Mouse (Mus musculus): ENCODE measurements around the gene Btk. TPM values are rescaled to one million over a fixed set of nuclear protein-coding genes. Genes with fewer than 3 reads are reported as not detected.

The Btk gene
- polyA plus RNA-seq (2014; fragmentation: Nextera tagmentation; extraction: Ambion mirVana) = 0.81 and 1.4 TPM in 2 replicates

DNA sequence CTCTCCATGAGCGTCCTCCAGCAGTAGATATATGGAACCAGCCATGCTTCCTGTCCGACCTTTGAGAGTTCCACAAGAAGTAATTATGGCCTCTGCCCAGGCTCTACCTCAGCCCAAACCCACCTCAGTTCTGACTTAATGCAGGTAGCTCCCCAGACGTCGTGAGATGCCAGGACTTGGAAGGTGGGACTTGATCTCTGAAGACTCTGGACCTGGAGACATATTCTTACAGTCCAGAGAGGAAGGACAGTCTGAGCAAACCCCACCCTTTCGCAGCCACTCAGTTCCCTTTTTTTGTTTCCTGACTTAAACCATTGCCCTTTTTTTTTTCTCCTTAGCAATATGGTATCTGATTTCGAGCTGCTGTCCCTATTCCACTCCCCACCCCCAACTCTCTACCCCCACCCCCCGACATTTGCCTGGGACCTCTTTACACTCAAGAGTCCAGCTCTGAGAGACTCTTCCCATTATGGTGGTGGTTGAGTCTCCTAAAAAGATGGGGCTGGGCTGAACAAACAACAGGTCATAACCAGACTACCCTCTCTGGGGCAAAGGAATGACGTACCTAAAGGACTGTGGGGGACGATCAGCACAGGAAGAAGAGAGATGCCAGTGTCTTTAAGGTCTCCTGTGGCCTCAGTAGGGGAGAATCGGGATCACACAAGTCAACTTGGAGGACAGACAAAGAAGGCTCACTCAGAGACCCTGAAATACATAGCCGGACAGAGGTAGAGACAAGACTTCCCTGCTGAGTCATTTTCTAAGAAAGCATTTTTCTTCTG is at the start of gene Btk:
Btk (minus strand) TSS at position 683 of the 782 bp plus-strand sequence.
- H3K9ac ChIP-seq (replicated peaks; ENCODE audit: low read length) = no peak within 1 kb of the TSS
- 84% methylated on average over 11 of the region's 11 CpGs for WGBS

DNA sequence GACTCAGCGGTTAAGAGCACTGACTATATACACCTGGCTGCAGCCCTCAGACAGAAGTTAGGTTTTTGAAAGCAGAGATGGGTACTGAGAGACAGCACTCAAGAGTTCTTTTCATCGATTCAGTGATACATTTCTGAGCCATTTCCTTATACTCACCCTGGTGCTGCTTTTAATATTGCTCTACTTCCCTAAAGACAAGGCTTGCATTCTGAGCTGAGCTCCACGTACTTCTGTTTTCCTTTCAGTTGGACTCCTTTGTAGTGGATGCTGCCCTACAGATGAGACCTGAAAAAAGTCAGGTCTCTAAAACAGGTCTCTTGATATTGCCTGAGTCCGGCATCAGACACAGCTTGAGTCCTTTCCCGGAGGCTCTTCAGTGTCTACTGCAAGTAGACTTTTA is 49.3 kb upstream of the Btk start:
- DNase-seq (ENCODE audit: low spot score) (no peak), ATAC-seq (replicated peaks; ENCODE audit: insufficient number of reproducible peaks, low FRiP score, low TSS enrichment, low read depth) (no peak)
- Histone ChIP-seq H3K27ac (replicated peaks; ENCODE audit: low read depth, low read length) (no peak overlapping the region), H3K9me3 (replicated peaks; ENCODE audit: control insufficient read depth, low read length) (no peaks in the 10 kb centered on the region), H3K36me3 (replicated peaks; ENCODE audit: control insufficient read depth, insufficient read depth, low read depth, low read length) (no peaks in the 10 kb centered on the region), H3K4me2 (ENCODE audit: low read depth, low read length) (no peak overlapping the region), H3K27me3 (ENCODE audit: control insufficient read depth, insufficient read depth, low read length) (no peaks in the 10 kb centered on the region), H3K4me3 (ENCODE audit: low read depth, low read length) (no peak overlapping the region), H3K4me1 (ENCODE audit: control insufficient read depth, insufficient read depth, low read length) (no peaks in the 10 kb centered on the region), H3K9ac (replicated peaks; ENCODE audit: low read length) (no peak overlapping the region)
- WGBS = 88% methylated on average over 5 of the region's 5 CpGs

More for the DNA sequence above, at the start of gene Btk:
- H3K9me3 ChIP-seq (replicated peaks; ENCODE audit: control insufficient read depth, low read length) = no peaks in the 10 kb centered on the region
- no peak within 1 kb of the TSS for H3K4me3 ChIP-seq (ENCODE audit: low read depth, low read length)
- H3K27ac ChIP-seq (replicated peaks; ENCODE audit: low read depth, low read length) = no peak within 1 kb of the TSS
- no peaks in the 10 kb centered on the region for H3K36me3 ChIP-seq (replicated peaks; ENCODE audit: control insufficient read depth, insufficient read depth, low read depth, low read length)
- no peak for ATAC-seq (replicated peaks; ENCODE audit: insufficient number of reproducible peaks, low FRiP score, low TSS enrichment, low read depth)
- no peak within 1 kb of the TSS for H3K4me2 ChIP-seq (ENCODE audit: low read depth, low read length)
- no peak for DNase-seq (ENCODE audit: low spot score)
- H3K4me1 ChIP-seq (ENCODE audit: control insufficient read depth, insufficient read depth, low read length) = no peaks in the 10 kb centered on the region
- no peaks in the 10 kb centered on the region for H3K27me3 ChIP-seq (ENCODE audit: control insufficient read depth, insufficient read depth, low read length)

- Histone ChIP-seq H3K27ac (replicated peaks; ENCODE audit: low read depth, low read length) (no peak overlapping the region), H3K27me3 (ENCODE audit: control insufficient read depth, insufficient read depth, low read length) (no peaks in the 10 kb centered on the region), H3K4me3 (ENCODE audit: low read depth, low read length) (no peak overlapping the region), H3K9ac (replicated peaks; ENCODE audit: low read length) (no peak overlapping the region), H3K36me3 (replicated peaks; ENCODE audit: control insufficient read depth, insufficient read depth, low read depth, low read length) (no peaks in the 10 kb centered on the region), H3K4me1 (ENCODE audit: control insufficient read depth, insufficient read depth, low read length) (no peaks in the 10 kb centered on the region), H3K9me3 (replicated peaks; ENCODE audit: control insufficient read depth, low read length) (no peaks in the 10 kb centered on the region), H3K4me2 (ENCODE audit: low read depth, low read length) (no peak overlapping the region)
- 93% methylated on average over 2 of the region's 2 CpGs for WGBS
- ATAC-seq (replicated peaks; ENCODE audit: insufficient number of reproducible peaks, low FRiP score, low TSS enrichment, low read depth) (no peak), DNase-seq (ENCODE audit: low spot score) (no peak)
These were observed 44.8 kb upstream of the Btk start for GRCm38 (mm10) chrX:134628200-134628599.

GRCm38 (mm10) chrX:134623350-134623749 is 40.0 kb upstream of the Btk start:
- ATAC-seq (replicated peaks; ENCODE audit: insufficient number of reproducible peaks, low FRiP score, low TSS enrichment, low read depth) (no peak), DNase-seq (ENCODE audit: low spot score) (no peak)
- no peak overlapping the region for H3K4me2 ChIP-seq (ENCODE audit: low read depth, low read length)
- no peaks in the 10 kb centered on the region for H3K27me3 ChIP-seq (ENCODE audit: control insufficient read depth, insufficient read depth, low read length)
- no peaks in the 10 kb centered on the region for H3K36me3 ChIP-seq (replicated peaks; ENCODE audit: control insufficient read depth, insufficient read depth, low read depth, low read length)
- 80% methylated on average over 4 of the region's 4 CpGs for WGBS
- H3K9me3 ChIP-seq (replicated peaks; ENCODE audit: control insufficient read depth, low read length) = no peaks in the 10 kb centered on the region
- no peak overlapping the region for H3K4me3 ChIP-seq (ENCODE audit: low read depth, low read length)
- no peak overlapping the region for H3K27ac ChIP-seq (replicated peaks; ENCODE audit: low read depth, low read length)
- no peak overlapping the region for H3K9ac ChIP-seq (replicated peaks; ENCODE audit: low read length)
- H3K4me1 ChIP-seq (ENCODE audit: control insufficient read depth, insufficient read depth, low read length) = no peaks in the 10 kb centered on the region

GRCm38 (mm10) chrX:134621685-134622084 is 38.3 kb upstream of the Btk start:
- DNase-seq (ENCODE audit: low spot score) (no peak), ATAC-seq (replicated peaks; ENCODE audit: insufficient number of reproducible peaks, low FRiP score, low TSS enrichment, low read depth) (no peak)
- H3K9me3 ChIP-seq (replicated peaks; ENCODE audit: control insufficient read depth, low read length) = no peaks in the 10 kb centered on the region
- no peak overlapping the region for H3K27ac ChIP-seq (replicated peaks; ENCODE audit: low read depth, low read length)
- H3K9ac ChIP-seq (replicated peaks; ENCODE audit: low read length) = no peak overlapping the region
- 77% methylated on average over 3 of the region's 3 CpGs for WGBS
- H3K4me1 ChIP-seq (ENCODE audit: control insufficient read depth, insufficient read depth, low read length) = no peaks in the 10 kb centered on the region
- H3K4me2 ChIP-seq (ENCODE audit: low read depth, low read length) = no peak overlapping the region
- H3K4me3 ChIP-seq (ENCODE audit: low read depth, low read length) = no peak overlapping the region
- H3K27me3 ChIP-seq (ENCODE audit: control insufficient read depth, insufficient read depth, low read length) = no peaks in the 10 kb centered on the region
- H3K36me3 ChIP-seq (replicated peaks; ENCODE audit: control insufficient read depth, insufficient read depth, low read depth, low read length) = no peaks in the 10 kb centered on the region

- Histone ChIP-seq H3K9me3 (replicated peaks; ENCODE audit: control insufficient read depth, low read length) (no peaks in the 10 kb centered on the region), H3K4me1 (ENCODE audit: control insufficient read depth, insufficient read depth, low read length) (no peaks in the 10 kb centered on the region), H3K4me3 (ENCODE audit: low read depth, low read length) (no peak overlapping the region), H3K36me3 (replicated peaks; ENCODE audit: control insufficient read depth, insufficient read depth, low read depth, low read length) (no peaks in the 10 kb centered on the region), H3K4me2 (ENCODE audit: low read depth, low read length) (no peak overlapping the region), H3K9ac (replicated peaks; ENCODE audit: low read length) (no peak overlapping the region; the same call in 1 of the 2 replicates), H3K27me3 (ENCODE audit: control insufficient read depth, insufficient read depth, low read length) (no peaks in the 10 kb centered on the region), H3K27ac (replicated peaks; ENCODE audit: low read depth, low read length) (no peak overlapping the region)
- WGBS = 47% methylated on average over 8 of the region's 8 CpGs
- DNase-seq (ENCODE audit: low spot score) = no peak
- no peak for ATAC-seq (replicated peaks; ENCODE audit: insufficient number of reproducible peaks, low FRiP score, low TSS enrichment, low read depth)
These were observed 37.0 kb upstream of the Btk start for GRCm38 (mm10) chrX:134620254-134620865.

DNA sequence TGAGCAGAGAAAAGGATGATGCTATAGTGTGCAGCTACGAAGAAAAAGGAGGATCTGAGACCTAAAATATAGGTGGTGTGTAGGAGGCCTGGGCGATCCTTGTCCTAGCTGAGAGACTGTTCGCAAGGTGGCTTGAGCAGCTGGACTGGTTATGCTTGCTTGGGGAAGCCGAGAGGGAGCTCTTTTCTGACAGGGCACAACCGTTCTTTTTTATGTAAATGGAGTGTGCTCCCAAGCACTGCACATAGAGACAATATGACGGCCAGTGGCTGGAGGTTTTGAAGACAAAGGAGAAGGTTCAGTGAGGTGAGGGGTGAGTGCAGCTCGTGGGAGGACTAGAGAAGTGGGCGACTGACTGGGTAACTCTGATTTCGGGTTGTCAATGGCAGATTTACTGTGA is 36.3 kb upstream of the Btk start:
- no peak overlapping the region for H3K4me2 ChIP-seq (ENCODE audit: low read depth, low read length)
- no peak overlapping the region for H3K9ac ChIP-seq (replicated peaks; ENCODE audit: low read length)
- no peaks in the 10 kb centered on the region for H3K9me3 ChIP-seq (replicated peaks; ENCODE audit: control insufficient read depth, low read length)
- 48% methylated on average over 9 of the region's 9 CpGs for WGBS
- H3K36me3 ChIP-seq (replicated peaks; ENCODE audit: control insufficient read depth, insufficient read depth, low read depth, low read length) = no peaks in the 10 kb centered on the region
- no peak overlapping the region for H3K4me3 ChIP-seq (ENCODE audit: low read depth, low read length)
- no peaks in the 10 kb centered on the region for H3K4me1 ChIP-seq (ENCODE audit: control insufficient read depth, insufficient read depth, low read length)
- DNase-seq (ENCODE audit: low spot score) = no peak
- ATAC-seq (replicated peaks; ENCODE audit: insufficient number of reproducible peaks, low FRiP score, low TSS enrichment, low read depth) = no peak; the same call in 1 of the 2 replicates
- no peaks in the 10 kb centered on the region for H3K27me3 ChIP-seq (ENCODE audit: control insufficient read depth, insufficient read depth, low read length)
- H3K27ac ChIP-seq (replicated peaks; ENCODE audit: low read depth, low read length) = no peak overlapping the region

GRCm38 (mm10) chrX:134614306-134614705 is 30.9 kb upstream of the Btk start:
- H3K4me3 ChIP-seq (ENCODE audit: low read depth, low read length) = no peak overlapping the region
- no peaks in the 10 kb centered on the region for H3K4me1 ChIP-seq (ENCODE audit: control insufficient read depth, insufficient read depth, low read length)
- ATAC-seq (replicated peaks; ENCODE audit: insufficient number of reproducible peaks, low FRiP score, low TSS enrichment, low read depth) (no peak), DNase-seq (ENCODE audit: low spot score) (no peak)
- H3K27me3 ChIP-seq (ENCODE audit: control insufficient read depth, insufficient read depth, low read length) = no peaks in the 10 kb centered on the region
- no peaks in the 10 kb centered on the region for H3K36me3 ChIP-seq (replicated peaks; ENCODE audit: control insufficient read depth, insufficient read depth, low read depth, low read length)
- no peak overlapping the region for H3K4me2 ChIP-seq (ENCODE audit: low read depth, low read length)
- no peak overlapping the region for H3K9ac ChIP-seq (replicated peaks; ENCODE audit: low read length)
- 56% methylated on average over 2 of the region's 2 CpGs for WGBS
- no peaks in the 10 kb centered on the region for H3K9me3 ChIP-seq (replicated peaks; ENCODE audit: control insufficient read depth, low read length)
- H3K27ac ChIP-seq (replicated peaks; ENCODE audit: low read depth, low read length) = no peak overlapping the region
